Mouse (Mus musculus): ENCODE data around the gene Napsa. TPM values are rescaled to one million over a fixed set of nuclear protein-coding genes. Genes with fewer than 3 reads are reported as not detected.

Napsa gene
- total RNA-seq, 2 experiments from 2014 or later: 0.65 to 0.81 TPM

GRCm38 (mm10) chr7:44568803-44569202 is 3.4 kb upstream of the Napsa start:
- no peak for DNase-seq (ENCODE audit: low spot score in 2 of 2)

- DNase-seq (ENCODE audit: low spot score in 2 of 2): no peak
These were observed 1.2 kb upstream of the Napsa start for GRCm38 (mm10) chr7:44570989-44571388.

- DNase-seq (ENCODE audit: low spot score in 2 of 2): no peak
These were observed 369 bp upstream of the Napsa start for GRCm38 (mm10) chr7:44571811-44572210.

- no peak for DNase-seq (ENCODE audit: low spot score in 2 of 2)
These were observed 840 bp downstream of the Napsa start for GRCm38 (mm10) chr7:44572956-44573484.

- no peak for DNase-seq (ENCODE audit: low spot score in 2 of 2)
These were observed 4.2 kb downstream of the Napsa start for GRCm38 (mm10) chr7:44576333-44576844.

- no peak for DNase-seq (ENCODE audit: low spot score in 2 of 2)
These were observed 9.5 kb downstream of the Napsa start for GRCm38 (mm10) chr7:44581637-44582036.

- no peak for DNase-seq (ENCODE audit: low spot score in 2 of 2)
These were observed 10.5 kb downstream of the Napsa start for GRCm38 (mm10) chr7:44582709-44583108.

DNA sequence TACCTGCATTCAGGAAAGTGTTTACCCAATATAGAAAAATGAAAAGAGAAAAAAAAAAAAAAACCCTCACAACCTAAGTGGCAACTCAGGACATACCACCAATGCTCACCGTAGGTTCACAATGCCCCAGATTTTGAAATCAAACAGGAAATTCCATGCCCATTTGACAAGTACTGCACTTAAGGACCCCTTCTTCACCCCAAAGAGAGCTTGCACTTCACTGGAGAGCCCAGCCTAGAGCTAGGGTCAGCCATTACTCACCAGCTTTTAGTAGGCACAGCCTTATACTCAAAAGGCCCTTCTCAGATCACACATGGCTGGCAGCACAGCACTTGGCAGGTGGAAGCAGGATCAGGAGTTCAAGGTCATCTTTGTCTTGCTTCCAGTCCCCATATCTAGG is 11.0 kb downstream of the Napsa start:
- no peak for DNase-seq (ENCODE audit: low spot score in 2 of 2)

DNA sequence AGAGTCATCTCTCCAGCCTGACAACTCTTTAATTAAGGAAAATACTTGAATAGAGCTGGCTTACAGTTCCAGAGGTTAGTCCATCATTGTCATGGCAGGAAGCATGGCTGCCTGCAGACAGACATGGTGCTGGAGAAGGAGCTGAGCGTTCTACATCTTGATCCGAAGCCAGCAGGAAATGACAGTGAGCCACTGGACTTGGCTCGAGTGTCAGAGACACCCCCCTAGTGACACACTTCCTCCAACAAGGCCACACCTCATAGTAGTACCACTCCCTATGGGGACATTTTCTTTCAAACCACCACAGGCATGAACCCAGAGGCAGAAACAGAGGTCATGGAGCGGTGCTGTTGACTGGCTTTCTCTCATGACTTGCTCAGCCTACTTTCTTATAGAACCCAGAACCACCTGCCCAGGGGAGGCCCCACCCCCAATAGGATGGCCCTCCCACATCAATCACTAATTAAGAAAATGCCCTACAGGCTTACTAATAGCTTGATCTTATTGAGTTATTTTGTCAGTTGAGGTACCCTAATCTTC is 12.2 kb downstream of the Napsa start:
- no peak for DNase-seq (ENCODE audit: low spot score in 2 of 2)

- no peak for DNase-seq (ENCODE audit: low spot score in 2 of 2)
These were observed 12.7 kb downstream of the Napsa start for GRCm38 (mm10) chr7:44584921-44585320.

DNA sequence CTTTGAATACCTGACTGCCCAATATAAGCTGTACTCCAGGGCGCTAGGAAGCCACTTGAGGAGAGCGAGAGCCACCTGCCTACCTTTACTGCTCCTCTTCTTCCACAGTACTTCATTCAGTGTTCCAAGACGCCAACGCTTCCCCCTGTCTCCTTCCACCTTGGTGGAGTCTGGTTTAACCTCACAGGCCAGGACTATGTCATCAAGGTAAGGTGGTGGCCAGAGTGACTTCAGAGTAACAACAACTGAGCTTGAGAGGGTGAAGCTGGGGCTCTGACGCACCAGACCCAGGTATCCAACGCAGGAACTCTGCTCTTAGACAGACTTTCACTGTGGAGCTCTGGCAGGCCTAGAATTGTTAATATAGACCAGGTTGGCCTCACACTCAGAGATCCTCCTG is 13.4 kb downstream of the Napsa start:
- DNase-seq (ENCODE audit: low spot score in 2 of 2): no peak

DNA sequence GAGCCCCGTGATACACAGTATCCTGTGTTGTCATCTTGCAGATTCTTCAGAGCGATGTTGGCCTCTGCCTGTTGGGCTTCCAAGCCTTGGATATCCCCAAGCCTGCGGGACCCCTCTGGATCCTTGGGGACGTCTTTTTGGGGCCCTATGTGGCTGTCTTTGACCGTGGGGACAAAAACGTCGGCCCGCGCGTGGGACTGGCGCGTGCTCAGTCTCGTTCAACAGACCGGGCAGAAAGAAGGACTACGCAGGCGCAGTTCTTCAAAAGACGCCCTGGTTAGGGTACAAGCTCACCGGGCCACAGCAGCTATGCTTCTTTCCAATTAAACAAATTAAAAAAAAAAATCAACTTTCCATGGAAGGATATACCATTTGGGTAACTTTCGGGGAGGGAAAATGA is 14.3 kb downstream of the Napsa start:
- DNase-seq (ENCODE audit: low spot score in 2 of 2): no peak

- DNase-seq (ENCODE audit: low spot score in 2 of 2): no peak
These were observed 14.8 kb downstream of the Napsa start for GRCm38 (mm10) chr7:44586930-44587329.

GRCm38 (mm10) chr7:44587676-44588075 is 15.5 kb downstream of the Napsa start:
- DNase-seq (ENCODE audit: low spot score in 2 of 2): no peak

DNA sequence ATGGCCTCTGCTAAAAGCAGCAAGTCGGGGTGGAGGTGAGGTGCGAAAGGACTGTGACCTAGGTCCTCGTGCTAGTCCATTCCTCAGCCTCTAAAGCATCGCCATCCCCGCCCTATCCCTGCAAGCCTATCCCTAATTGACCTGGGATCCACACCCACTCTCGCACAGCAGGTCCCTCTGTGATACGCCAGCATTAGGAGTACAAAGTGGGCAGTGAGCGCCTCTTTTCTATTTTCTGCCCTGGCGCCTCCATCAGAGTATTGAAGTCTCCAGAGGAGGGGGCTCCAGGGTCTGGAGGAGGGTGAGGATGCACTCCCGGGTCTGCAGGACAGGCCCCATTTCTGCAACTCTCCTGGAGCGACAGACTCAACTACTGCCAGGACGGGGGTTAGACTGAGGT is 16.2 kb downstream of the Napsa start:
- DNase-seq (ENCODE audit: low spot score in 2 of 2): no peak

GRCm38 (mm10) chr7:44589149-44589548 is 17.0 kb downstream of the Napsa start:
- DNase-seq (ENCODE audit: low spot score in 2 of 2): no peak

DNA sequence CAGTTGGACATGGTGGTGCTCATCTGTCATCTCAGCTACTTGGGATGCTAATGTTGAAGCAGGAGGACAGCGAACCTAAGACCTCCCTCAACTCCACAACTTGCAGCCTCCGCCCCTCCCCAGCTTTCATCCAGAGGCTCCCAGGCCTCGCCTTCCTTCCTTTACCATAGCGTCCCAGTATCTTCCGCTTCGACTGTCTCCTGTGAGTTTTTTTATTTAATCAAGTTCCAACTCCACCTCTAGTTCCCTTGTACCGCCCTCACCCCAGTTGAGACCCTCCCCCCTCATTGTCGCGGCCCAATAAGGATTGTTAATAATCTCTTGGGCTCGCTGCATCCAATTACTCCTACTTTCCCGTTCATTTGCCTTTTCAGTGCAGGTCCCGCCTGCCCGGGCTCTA is 17.8 kb downstream of the Napsa start:
- no peak for DNase-seq (ENCODE audit: low spot score in 2 of 2)

DNA sequence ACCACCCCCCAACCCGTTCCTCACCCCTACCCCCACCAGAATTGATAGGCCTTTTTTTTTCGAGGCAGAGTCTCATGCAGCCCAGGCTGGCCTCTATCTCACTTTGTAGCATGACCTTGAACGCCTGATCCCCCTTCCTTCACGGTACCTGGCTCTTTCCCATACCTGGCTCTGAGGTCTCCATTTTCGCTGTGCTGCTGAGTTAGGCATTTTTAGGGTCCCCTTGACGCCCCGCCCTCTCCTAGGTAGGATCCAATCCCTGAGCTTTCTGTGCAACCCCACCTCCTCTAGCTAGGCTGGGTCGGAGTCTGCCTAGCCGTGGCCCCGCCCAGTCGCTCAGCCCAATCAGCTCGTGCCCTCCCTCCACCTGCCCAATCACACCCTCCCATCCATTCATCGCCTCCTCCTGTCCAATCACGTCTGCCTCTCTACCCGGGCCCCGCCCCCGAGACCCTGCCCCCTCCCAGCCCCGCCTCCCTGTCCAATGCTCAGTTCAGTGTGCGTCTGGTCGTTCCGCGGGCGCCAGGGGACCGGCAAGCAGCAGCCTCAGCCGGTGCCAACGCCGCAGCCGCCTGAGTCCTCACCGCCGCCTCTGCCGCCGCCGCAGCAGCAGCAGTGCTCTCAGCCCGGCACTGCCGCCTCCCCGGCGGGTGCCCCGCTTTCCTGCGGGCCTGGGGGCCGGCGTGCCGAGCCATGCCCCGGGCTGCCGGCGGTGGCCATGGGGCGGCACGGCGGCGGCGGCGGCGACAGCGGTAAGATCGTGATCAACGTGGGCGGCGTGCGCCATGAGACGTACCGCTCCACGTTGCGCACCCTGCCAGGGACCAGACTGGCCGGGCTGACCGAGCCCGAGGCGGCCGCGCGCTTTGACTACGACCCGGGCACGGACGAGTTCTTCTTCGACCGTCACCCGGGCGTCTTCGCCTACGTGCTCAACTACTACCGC is 18.5 kb downstream of the Napsa start, which contains the start of gene Kcnc3:
Gene Kcnc3, plus strand, starts transcription at position 263 of the 946 bp plus-strand sequence.
- peak in 1 of 2 experiments; percentile 58 for DNase-seq (ENCODE audit: low spot score in 2 of 2)

- DNase-seq (ENCODE audit: low spot score in 2 of 2): no peak
These were observed 19.4 kb downstream of the Napsa start for GRCm38 (mm10) chr7:44591348-44592116.

DNA sequence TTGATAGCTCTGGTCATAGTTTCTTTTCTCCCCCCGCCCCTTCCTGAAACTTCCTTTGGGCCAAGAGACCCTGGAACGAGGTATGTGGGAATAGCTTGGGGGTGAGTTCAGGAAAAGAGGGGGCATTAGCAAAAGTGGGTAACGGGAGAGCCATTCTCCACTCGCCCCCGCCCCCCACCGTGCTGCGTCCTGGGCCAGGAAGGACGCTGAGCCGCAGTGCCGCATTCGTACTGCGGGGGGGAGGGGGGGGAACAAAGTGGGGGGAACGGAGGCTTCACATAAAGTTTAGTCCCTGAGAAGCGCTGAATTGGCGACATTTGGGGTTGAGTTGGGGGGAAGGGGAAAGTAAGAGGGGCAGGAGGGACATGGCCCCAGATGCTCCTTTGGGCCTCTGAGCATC is 20.9 kb downstream of the Napsa start:
- DNase-seq (ENCODE audit: low spot score in 2 of 2): no peak

DNA sequence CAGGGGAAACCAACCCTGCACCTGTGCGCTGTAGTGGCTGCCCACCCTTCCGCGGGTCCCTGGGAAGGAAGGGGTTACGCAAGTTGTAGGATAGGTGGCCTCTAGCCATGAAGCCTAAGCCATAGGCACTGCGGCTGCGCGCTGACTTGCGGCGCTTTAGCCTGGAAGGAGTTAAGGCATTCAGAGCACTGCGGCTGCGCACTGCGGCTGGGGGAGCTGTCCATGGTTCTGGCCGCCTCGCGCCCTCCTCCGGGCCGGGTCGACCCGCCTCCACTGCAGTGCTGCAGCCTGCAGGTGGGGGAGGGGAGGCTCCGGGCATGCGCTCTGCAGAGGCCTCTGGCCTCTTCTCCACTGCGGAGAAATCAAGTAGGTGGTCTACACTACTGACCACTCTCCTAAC is 21.6 kb downstream of the Napsa start:
- DNase-seq (ENCODE audit: low spot score in 2 of 2): peak; percentile 66 to 81
